Mouse (Mus musculus) urinary bladder, postnatal 0 days (tissue): ENCODE measurements around the gene Rpn2. TPM values are rescaled to one million over a fixed set of nuclear protein-coding genes. Genes with fewer than 3 reads are reported as not detected.

Experiments used
- polyA plus RNA-seq: library from polyadenylated mRNA; unstranded; fragments of >200 nt; fragmentation: Nextera tagmentation; extraction: Ambion mirVana; gene quantifications from 2 replicates; pipeline ENCODE4 v1.2.1, GENCODE M21; 2015

Rpn2 gene
- 160 and 166 TPM in 2 replicates for polyA plus RNA-seq

GRCm38 (mm10) chr2:157278717-157279415, at the start of gene Rpn2:
Gene Rpn2, plus strand, starts transcription at chr2:157279017.

DNA sequence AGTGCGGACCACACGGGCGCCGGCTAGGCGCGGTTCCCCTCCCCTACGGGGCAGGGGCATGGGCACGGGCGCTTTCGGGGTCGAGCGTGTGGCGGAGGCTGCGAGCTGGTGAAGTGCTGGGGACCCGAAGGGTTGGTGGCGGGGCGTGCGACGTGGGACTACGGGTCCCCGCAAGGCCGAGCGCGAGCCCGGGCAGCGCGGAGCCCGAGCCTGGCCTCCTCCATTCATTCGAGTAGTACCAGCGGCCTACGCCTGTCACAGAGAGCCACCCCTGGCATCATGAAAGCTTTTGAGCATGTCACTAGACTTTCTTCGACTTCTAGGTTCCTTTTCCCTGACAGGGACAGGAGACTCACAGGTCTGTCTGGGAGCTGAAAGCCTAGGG, 591 bp downstream of the Rpn2 start, which contains the start of gene Mroh8:
Gene Mroh8 (minus strand): TSS at position 134 of the 385 bp plus-strand sequence.

DNA sequence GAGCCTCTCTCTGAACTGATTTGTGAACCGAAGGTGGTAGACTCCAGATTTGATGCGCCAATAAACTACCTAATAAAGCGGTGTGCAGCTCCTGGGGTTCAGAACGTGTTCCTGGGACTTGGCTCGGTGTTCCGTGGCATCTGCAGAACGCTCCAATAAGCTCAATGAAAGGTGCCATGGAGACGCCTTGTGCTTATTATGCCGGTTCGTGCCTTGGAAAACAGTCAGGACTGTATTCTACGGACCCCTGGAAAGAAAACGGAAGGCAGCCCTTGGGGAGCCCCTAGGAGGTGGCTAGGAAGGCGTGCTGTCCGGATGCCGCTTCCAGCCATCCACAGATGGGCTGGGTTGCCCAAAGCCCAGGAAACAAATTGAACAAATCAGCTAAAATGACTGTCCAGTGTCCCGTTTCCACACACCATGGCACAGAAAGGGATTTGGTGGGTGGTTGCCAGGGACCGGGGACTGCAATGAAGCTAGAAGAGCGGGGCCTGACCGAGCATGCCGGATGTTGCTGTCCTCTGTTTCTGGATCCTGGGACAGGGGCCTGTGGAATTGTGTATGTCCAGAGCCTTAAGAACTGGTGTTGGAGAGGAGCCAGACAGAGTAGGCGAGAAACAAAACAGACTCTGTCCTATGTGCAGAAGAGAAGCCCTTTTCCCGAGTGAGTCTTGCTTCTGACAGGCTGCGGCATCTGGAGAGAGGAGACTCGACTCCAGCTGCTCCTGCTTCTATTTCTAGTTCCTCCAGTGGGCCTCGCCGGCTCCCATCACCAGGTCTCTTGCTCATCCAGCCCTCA, 68.7 kb downstream of the Rpn2 start, which contains the start of gene Ghrh:
Gene Ghrh (minus strand): TSS at position 146 of the 799 bp plus-strand sequence.

DNA sequence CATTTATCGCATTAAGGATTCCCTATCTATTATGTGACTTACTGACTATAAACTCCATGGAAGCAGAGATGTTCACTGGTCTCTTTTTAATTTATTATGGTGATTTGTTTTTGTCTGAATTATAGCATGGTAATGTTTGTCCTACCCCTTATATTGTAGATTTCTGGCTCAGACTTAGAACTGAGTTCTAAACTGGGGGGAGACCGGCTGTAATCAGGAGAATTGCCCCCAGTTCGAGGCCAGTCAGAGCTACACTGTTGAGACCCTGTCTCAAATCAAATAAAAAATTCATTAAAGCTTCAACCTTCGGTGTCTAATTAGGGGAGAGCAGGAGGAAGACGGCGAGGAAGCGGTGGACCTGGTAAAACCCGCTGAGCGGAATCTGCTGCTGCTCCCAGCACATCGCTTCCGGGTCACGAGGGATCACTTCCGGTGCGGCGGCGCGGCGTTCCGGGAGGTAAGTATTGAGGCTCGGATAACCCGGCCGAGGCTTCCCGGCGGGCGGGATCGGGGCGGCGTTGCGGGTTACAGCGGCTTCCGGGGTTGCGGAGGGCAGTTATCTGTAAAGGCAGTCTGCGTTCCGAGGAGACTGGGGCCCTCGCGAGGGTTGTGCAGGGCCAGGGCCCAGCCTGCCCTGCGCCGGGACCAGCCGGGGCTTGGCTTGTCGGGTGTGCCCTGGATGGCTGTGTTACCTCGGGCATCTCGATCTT, 88.5 kb downstream of the Rpn2 start, which contains the start of gene Manbal:
Gene Manbal (plus strand): TSS at position 411 of the 710 bp plus-strand sequence.

Other genes starting within 250 kb of the Rpn2 start
- 2.3 and 2.4 TPM in 2 replicates for gene Soga1, start 199.8 kb upstream of the Rpn2 start, polyA plus RNA-seq
- not detected in 2 replicates for gene Tldc2, start 192.0 kb upstream of the Rpn2 start, polyA plus RNA-seq
- 20.3 and 22.1 TPM in 2 replicates for gene Samhd1, start 143.8 kb upstream of the Rpn2 start, polyA plus RNA-seq
- gene Rbl1, start 74.5 kb upstream of the Rpn2 start, polyA plus RNA-seq, result 9.2 and 13.2 TPM in 2 replicates
- gene Mroh8, start 532 bp downstream of the Rpn2 start, polyA plus RNA-seq, result 0.19 and 0.30 TPM in 2 replicates
- gene Ghrh, start 68.5 kb downstream of the Rpn2 start, polyA plus RNA-seq, result not detected in 2 replicates
- 107 and 113 TPM in 2 replicates for gene Manbal, start 88.6 kb downstream of the Rpn2 start, polyA plus RNA-seq
- gene Src, start 139.4 kb downstream of the Rpn2 start, polyA plus RNA-seq, result 17.9 and 19.5 TPM in 2 replicates